Mouse (Mus musculus): ENCODE results near the gene Selenok. TPM values are rescaled to one million over a fixed set of nuclear protein-coding genes. Genes with fewer than 3 reads are reported as not detected.

The Selenok gene
- polyA plus RNA-seq, 1 experiment from 2014 or later, result 222 TPM

DNA sequence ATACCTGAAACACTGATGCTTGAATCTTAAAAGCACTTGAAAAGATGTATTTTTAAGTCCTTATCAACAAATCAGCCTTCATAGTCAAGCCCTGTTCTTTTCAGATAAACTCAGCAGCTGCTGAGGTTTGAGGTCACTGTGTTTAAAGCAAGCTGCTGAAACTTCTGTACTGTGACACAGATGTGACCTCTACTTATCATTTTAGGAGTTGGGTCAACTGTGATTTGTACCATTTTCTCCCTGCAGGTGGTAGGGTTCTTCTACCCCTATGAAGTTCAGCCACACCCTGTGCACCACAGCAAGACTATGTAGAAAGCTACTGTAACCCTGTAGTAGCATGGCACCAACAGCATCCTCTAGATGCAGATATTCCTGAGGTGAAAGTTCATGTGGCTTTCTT is 29.2 kb downstream of the Selenok start:
- H3K4me3 ChIP-seq, result no peak overlapping the region
- peaks cover 43% of the 10 kb centered on the region for H3K36me3 ChIP-seq
- H3K27me3 ChIP-seq, result no peaks in the 10 kb centered on the region
- ATAC-seq (replicated peaks; ENCODE audit: insufficient number of reproducible peaks, insufficient read depth, low FRiP score, low read depth), result no peak
- no peaks in the 10 kb centered on the region for H3K4me1 ChIP-seq (replicated peaks)
- H3K4me2 ChIP-seq, result no peak overlapping the region
- H3K9ac ChIP-seq, result no peak overlapping the region
- H3K27ac ChIP-seq, result no peak overlapping the region
- no peaks in the 10 kb centered on the region for H3K9me3 ChIP-seq (replicated peaks)

DNA sequence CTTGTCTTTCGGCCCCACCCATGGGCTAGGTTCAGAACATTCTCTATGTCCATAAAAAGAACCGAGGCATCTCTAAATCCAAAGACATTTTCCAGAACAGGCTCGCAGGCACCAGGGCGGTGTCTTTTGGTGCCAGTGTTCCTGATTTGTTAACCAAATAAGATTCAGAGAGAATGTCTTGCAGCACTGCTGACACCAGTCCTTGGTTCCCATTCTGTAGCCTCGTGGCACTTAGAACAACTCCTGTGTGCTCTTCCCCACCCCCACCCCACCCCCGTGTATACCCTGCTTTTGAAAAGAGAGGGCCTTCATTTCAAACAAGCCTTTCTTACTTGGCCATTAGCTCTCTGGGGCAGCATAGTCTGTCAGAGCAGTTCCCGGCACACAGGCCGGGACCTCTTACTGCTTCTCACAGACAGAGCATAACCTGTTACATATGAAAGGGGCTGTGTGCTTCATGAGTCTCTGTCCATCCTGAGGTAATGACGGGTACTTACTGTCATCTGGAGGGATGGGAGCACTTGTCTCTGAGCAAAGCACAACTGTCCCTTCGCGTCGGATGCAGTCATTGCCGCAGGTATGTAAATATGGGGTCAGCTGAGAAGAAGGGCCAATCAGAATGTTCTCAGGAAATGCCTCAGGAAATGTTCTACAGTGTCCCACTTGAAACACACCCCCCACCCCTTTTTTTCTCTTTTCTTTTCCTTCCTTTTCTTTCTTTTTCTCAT is 30.8 kb downstream of the Selenok start:
- no peak overlapping the region for H3K4me3 ChIP-seq
- WGBS, result 79% methylated on average over 13 of the region's 13 CpGs
- H3K27me3 ChIP-seq, result 0 out of 2 replicates have a peak, but pooled peaks cover 4% of the 10 kb centered on the region
- H3K36me3 ChIP-seq, result peaks cover 28% of the 10 kb centered on the region
- no peaks in the 10 kb centered on the region for H3K9me3 ChIP-seq (replicated peaks)
- no peak overlapping the region for H3K9ac ChIP-seq
- H3K27ac ChIP-seq, result no peak overlapping the region
- H3K4me1 ChIP-seq (replicated peaks), result no peaks in the 10 kb centered on the region
- no peak overlapping the region for H3K4me2 ChIP-seq
- ATAC-seq (replicated peaks; ENCODE audit: insufficient number of reproducible peaks, insufficient read depth, low FRiP score, low read depth), result no peak

DNA sequence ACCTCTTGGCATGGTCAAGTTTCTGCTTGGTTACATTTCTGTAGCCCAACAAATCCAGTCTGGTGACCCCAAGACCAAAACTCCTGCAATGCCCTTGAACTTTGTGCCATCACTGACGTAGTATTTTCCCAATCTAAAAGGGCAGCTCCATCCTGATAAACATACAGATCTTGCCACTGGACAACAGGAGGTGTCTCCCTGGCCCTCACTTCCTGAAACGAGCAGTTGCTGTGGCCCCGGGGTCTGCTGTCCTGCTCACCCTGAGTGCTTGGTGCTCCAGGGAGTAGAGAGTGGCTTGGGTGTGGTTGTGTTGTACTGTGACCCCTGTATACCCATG is 31.3 kb downstream of the Selenok start:
- WGBS, result 81% methylated on average over 3 of the region's 3 CpGs
- no peaks in the 10 kb centered on the region for H3K4me1 ChIP-seq (replicated peaks)
- no peaks in the 10 kb centered on the region for H3K9me3 ChIP-seq (replicated peaks)
- no peak overlapping the region for H3K9ac ChIP-seq
- H3K4me3 ChIP-seq, result no peak overlapping the region
- peaks cover 23% of the 10 kb centered on the region for H3K36me3 ChIP-seq
- ATAC-seq (replicated peaks; ENCODE audit: insufficient number of reproducible peaks, insufficient read depth, low FRiP score, low read depth), result no peak
- 0 out of 2 replicates have a peak, but pooled peaks cover 4% of the 10 kb centered on the region for H3K27me3 ChIP-seq
- H3K27ac ChIP-seq, result no peak overlapping the region
- H3K4me2 ChIP-seq, result no peak overlapping the region

DNA sequence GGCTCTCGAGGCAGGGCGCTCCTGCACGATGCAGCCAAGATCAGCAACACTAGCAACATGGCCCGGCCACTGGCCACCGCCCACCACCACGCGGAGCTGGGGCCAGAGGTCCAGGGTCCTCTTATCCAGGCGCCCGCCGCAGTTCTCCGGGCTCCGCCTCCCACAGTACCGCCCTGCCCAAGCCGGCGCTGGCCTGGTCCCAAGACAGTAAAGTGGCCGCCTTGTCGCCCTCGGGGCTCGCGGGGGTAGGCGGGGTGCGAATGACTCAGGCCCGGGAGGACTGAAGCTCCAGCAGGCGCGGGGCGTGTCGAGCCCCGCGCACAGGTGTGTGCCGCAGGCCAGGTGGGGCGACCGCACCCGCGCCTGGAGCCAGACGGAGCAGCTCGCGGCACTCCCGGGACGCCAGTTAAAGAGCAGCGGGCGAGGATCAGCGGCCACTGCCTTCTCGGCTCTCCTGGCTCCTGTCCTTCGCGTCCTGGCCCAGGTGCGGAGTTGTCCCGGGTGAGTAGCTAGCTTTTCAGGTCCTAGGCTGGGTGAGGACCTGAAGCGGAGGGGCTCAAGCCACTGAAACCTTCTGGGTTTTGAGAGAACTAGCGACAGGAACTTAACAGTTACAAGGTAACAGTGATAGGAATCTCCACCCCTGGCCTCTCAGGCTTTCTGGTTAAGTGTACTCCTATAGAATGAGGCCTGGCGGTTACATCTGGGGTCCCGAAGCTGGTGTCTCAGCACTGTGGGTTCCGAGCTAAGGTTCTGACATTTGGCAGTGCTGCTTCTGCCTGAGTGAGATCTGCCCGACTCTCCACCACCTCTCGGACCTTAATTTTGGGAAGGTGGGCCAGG is 40.8 kb downstream of the Selenok start, which contains the start of the genes Il17rb and Chdh:
Il17rb (minus strand) TSS at position 164 of the 843 bp plus-strand sequence.
Chdh (plus strand) TSS at position 291 of the 843 bp plus-strand sequence.
- peak within 1 kb of the TSS; percentile 47; the same call in 1 of the 2 replicates for H3K9ac ChIP-seq
- H3K27me3 ChIP-seq, result peaks cover 31% of the 10 kb centered on the region
- peak; percentile 47 for ATAC-seq (replicated peaks; ENCODE audit: insufficient number of reproducible peaks, insufficient read depth, low FRiP score, low read depth)

DNA sequence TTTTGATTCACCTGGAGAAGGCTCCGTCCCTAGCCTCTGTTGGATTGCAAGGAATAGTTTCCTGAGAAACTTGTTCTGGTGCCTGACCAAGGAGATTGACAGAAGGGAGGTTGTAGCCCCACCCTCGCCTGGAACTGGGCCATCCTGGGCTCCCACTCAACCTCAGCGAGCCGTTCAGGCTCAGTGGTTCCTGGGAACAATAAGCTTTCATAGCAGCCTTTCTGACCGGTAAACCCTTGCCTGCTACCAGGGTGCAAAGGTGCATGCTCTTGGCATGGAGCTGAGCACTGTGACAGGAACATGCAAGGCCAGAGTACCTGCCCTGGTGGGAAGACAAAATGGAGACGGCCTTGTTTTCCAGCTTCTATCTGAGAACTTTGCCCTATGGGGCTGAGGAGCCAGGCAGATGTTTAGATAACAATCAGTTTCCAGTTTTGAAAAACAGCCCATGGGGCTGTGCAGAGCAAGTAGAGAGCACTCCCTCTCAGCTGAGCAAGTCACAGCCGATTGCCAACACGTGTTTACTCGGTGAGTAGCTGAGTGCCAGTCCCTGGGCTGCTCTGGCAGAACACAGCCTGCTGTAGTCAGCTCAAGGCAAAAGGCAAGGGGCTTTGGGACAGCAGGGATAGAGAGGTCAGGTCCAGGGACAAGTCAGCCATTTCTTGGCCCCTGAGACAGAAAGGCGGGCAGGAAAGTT is 41.9 kb downstream of the Selenok start:
- ATAC-seq (replicated peaks; ENCODE audit: insufficient number of reproducible peaks, insufficient read depth, low FRiP score, low read depth), result no peak
- no peak overlapping the region for H3K9ac ChIP-seq
- H3K27me3 ChIP-seq, result peaks cover 31% of the 10 kb centered on the region
- H3K36me3 ChIP-seq, result no peaks in the 10 kb centered on the region
- peak overlapping the region; percentile 47; the same call in 1 of the 2 replicates for H3K4me3 ChIP-seq
- 0 out of 2 replicates have a peak overlapping the region, but pooled peaks have one; percentile 32 for H3K27ac ChIP-seq
- peak overlapping the region; percentile 85; the same call in 1 of the 2 replicates for H3K4me2 ChIP-seq
- WGBS, result 63% methylated on average over 10 of the region's 10 CpGs
- H3K4me1 ChIP-seq (replicated peaks), result peaks cover 20% of the 10 kb centered on the region
- no peaks in the 10 kb centered on the region for H3K9me3 ChIP-seq (replicated peaks)

More for the DNA sequence above, 40.8 kb downstream of the Selenok start, which contains the start of the genes Il17rb and Chdh:
- H3K4me2 ChIP-seq, result peak within 1 kb of the TSS; percentile 85
- 8% methylated on average over 54 of the region's 54 CpGs for WGBS
- H3K27ac ChIP-seq, result peak within 1 kb of the TSS; percentile 32; the same call in 1 of the 2 replicates
- H3K36me3 ChIP-seq, result no peaks in the 10 kb centered on the region
- H3K4me1 ChIP-seq (replicated peaks), result peaks cover 20% of the 10 kb centered on the region
- peak within 1 kb of the TSS; percentile 47 for H3K4me3 ChIP-seq
- no peaks in the 10 kb centered on the region for H3K9me3 ChIP-seq (replicated peaks)

DNA sequence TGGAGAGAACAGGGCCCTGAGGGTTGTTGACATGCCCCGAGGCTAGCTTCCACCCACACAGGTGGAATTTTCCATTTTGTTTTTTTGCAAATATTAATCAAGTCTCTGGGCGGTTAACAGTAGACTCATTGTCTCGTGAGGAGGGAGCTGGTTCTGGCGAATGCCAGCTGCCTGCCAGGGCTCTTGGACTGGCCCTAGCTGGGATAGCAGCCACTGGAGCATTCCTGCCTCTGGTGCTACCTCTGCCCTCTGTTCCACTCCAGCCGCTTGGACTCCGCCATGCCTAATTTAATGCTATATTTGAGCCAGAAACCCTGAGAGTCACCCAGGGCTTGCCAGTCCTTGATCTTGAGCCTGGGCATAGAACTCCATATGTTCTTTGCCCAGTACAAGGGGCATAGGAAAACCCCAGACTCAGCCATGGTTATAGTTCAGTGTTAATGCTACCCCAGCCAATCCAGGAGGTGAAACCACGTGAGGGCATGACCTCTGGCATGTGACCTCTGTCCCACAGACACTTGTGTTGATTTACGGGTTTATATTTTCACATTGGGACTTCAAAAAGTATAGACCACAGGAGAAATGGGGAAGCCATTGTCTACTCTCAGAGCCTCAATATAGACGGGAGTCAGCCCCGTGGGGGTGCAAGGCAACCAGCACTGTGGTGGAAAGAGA is 43.9 kb downstream of the Selenok start:
- Histone ChIP-seq H3K4me1 (replicated peaks) (peaks cover 20% of the 10 kb centered on the region), H3K27me3 (peaks cover 31% of the 10 kb centered on the region), H3K9ac (no peak overlapping the region), H3K27ac (no peak overlapping the region), H3K4me2 (no peak overlapping the region), H3K36me3 (no peaks in the 10 kb centered on the region), H3K4me3 (no peak overlapping the region), H3K9me3 (replicated peaks) (no peaks in the 10 kb centered on the region)
- no peak for ATAC-seq (replicated peaks; ENCODE audit: insufficient number of reproducible peaks, insufficient read depth, low FRiP score, low read depth)
- WGBS, result 71% methylated on average over 10 of the region's 10 CpGs

DNA sequence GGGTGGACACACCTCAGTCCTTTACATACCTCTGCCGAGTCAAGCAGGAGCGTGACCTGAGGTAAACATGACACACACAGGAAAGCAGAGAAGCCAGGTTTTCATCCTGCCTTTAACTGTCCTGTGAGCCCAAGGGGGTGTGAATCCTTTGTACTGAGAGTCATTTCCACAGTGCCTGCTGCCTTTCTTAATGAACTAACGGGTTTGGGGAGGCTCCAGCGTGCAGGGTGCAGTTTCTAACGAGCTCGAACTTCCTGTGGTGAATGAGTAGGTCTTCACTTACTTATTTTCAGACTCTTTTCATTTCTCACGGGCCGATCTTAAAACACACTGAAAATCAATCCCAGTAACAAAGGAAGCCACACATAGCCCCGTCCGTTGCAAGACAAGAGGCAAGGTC is 46.4 kb downstream of the Selenok start:
- Histone ChIP-seq H3K4me3 (no peak overlapping the region), H3K27ac (peak overlapping the region; percentile 7; the same call in 1 of the 2 replicates), H3K27me3 (peaks cover 13% of the 10 kb centered on the region), H3K9ac (no peak overlapping the region), H3K4me1 (replicated peaks) (peaks cover 10% of the 10 kb centered on the region; the same call in 1 of the 2 replicates), H3K9me3 (replicated peaks) (no peaks in the 10 kb centered on the region), H3K36me3 (no peaks in the 10 kb centered on the region), H3K4me2 (peak overlapping the region; percentile 6; the same call in 1 of the 2 replicates)
- 67% methylated on average over 10 of the region's 10 CpGs for WGBS
- no peak for ATAC-seq (replicated peaks; ENCODE audit: insufficient number of reproducible peaks, insufficient read depth, low FRiP score, low read depth)

DNA sequence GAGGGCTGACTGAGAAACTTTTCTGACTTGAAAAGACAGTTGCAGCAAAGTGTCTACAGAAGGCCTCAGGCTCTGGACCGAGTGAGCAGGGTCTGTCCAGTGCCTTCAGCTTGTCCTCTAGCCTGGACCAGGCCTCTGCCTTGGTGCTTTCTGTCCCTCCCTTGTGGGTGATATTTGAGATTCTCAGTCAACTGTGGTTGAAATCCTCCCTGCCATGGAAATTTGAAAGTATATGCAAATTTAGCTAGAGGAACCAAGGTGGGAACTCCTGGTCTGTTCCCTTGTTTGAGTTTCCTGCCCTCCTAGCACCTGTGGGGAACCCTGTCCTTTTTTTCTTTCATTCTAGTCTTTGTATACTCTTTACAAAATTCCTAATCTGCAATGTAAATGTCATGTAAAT is 46.9 kb downstream of the Selenok start:
- H3K4me1 ChIP-seq (replicated peaks), result peaks cover 5% of the 10 kb centered on the region; the same call in 1 of the 2 replicates
- H3K27me3 ChIP-seq, result peaks cover 8% of the 10 kb centered on the region
- ATAC-seq (replicated peaks; ENCODE audit: insufficient number of reproducible peaks, insufficient read depth, low FRiP score, low read depth), result no peak
- no peaks in the 10 kb centered on the region for H3K36me3 ChIP-seq
- no peaks in the 10 kb centered on the region for H3K9me3 ChIP-seq (replicated peaks)
- peak overlapping the region; percentile 7; the same call in 1 of the 2 replicates for H3K27ac ChIP-seq
- peak overlapping the region; percentile 6; the same call in 1 of the 2 replicates for H3K4me2 ChIP-seq
- WGBS, result 50% methylated on average over 1 of the region's 1 CpGs
- no peak overlapping the region for H3K4me3 ChIP-seq
- H3K9ac ChIP-seq, result no peak overlapping the region

DNA sequence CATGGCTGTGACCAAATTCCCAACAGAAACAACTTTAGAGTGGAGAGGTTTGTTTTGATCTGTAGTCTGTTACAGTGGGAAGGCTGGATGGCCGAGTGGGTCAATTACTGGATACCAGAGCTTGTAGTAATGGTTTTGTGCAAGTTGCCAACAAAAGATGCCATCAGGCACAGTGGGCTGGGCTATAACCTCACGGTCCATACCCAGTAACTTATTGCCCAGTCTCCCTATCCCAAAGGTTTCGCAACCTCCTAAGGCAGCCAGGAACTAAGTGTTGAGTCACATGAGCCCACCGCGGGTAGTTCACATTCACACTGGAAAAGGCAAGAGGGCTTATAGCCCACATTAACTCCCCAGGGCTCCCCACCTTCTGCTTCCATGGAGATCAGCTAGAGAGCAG is 48.6 kb downstream of the Selenok start:
- H3K4me2 ChIP-seq, result no peak overlapping the region
- no peak overlapping the region for H3K4me3 ChIP-seq
- no peak overlapping the region for H3K9ac ChIP-seq
- no peak for ATAC-seq (replicated peaks; ENCODE audit: insufficient number of reproducible peaks, insufficient read depth, low FRiP score, low read depth)
- H3K36me3 ChIP-seq, result no peaks in the 10 kb centered on the region
- H3K9me3 ChIP-seq (replicated peaks), result no peaks in the 10 kb centered on the region
- H3K4me1 ChIP-seq (replicated peaks), result no peaks in the 10 kb centered on the region
- H3K27me3 ChIP-seq, result no peaks in the 10 kb centered on the region
- 78% methylated on average over 5 of the region's 5 CpGs for WGBS
- no peak overlapping the region for H3K27ac ChIP-seq

DNA sequence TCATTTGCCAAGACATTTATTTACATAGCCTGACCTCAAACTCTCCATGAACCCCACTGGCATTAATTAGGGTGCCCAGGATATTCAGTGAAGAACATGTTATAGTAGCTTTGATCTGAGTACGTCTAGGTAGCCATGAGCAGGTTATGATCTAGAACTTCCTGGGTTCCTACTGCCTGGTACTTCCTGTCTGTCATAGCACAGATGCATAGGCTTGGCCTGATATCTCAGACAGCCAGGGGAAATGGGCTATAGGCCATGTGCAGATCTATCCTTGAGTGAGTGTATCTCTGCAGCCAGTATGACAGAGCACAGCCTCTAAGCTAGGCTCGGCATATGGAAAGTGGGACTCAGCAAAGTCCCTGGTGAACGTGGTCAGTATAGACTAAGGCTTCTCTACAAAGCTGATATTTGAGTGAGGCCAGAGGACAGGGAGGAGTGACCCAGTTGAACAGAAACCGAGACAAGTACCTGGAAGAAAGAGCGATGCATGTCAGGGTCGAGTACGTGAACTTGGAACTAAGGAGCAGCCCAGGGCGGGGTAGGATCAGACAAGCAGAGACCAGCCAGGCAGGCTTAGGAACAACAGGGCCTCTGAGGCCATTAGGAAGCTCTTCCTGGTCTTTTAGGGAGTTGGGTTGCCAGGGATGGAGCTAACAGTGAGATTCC is 49.8 kb downstream of the Selenok start:
- no peak for ATAC-seq (replicated peaks; ENCODE audit: insufficient number of reproducible peaks, insufficient read depth, low FRiP score, low read depth)

More for the DNA sequence above, 49.8 kb downstream of the Selenok start:
- no peak overlapping the region for H3K27ac ChIP-seq
- 88% methylated on average over 8 of the region's 8 CpGs for WGBS
- no peaks in the 10 kb centered on the region for H3K27me3 ChIP-seq
- no peak overlapping the region for H3K4me3 ChIP-seq
- no peak overlapping the region for H3K9ac ChIP-seq
- H3K36me3 ChIP-seq, result no peaks in the 10 kb centered on the region
- H3K4me1 ChIP-seq (replicated peaks), result no peaks in the 10 kb centered on the region
- no peak overlapping the region for H3K4me2 ChIP-seq
- no peaks in the 10 kb centered on the region for H3K9me3 ChIP-seq (replicated peaks)

Data from heart, embryonic 15.5 days (tissue).